Comparison of ENCODE assay signal across 9 mouse cellular contexts in genomic region chr9:73025818-73026636, GRCm38 (mm10). TPM values are rescaled to one million over a fixed set of nuclear protein-coding genes. Genes with fewer than 3 reads are reported as not detected.
DNase-seq lines count a peak whose midpoint lies in the region; ATAC-seq and TF ChIP-seq lines count a peak whose summit lies in the region.
"Had no signal": no experiment of that assay in that cellular context is flagged by ENCODE, and none has a peak within 500 bp of the region (broad histone marks: within the 10 kb centered on the region; RNA-seq: fewer than 3 reads in every experiment).

No protein-coding gene starts in this region.

- peak overlapping the region; percentile 25 for H3K4me2 ChIP-seq in forebrain, embryonic 16.5 days (ENCODE audit: low read length)
- peak overlapping the region; percentile 32 for H3K4me2 ChIP-seq in limb, embryonic 15.5 days

- peak; percentile 93 for ATAC-seq in forebrain, embryonic 16.5 days
- peak; percentile 32; the same call in 1 of the 2 replicates for ATAC-seq in limb, embryonic 15.5 days (ENCODE audit: insufficient number of reproducible peaks, low FRiP score, low TSS enrichment, low read depth)

- peaks cover 0 to 4% of the 10 kb centered on the region in 2 experiments; a peak in 1 of 4 replicates for H3K4me1 ChIP-seq in ES-E14 (ENCODE audit: control insufficient read depth in 2 of 2, insufficient read depth in 2 of 2, low read length in 2 of 2, poor library complexity in 1 of 2)
- H3K4me1 ChIP-seq in forebrain, embryonic 16.5 days (replicated peaks; ENCODE audit: control insufficient read depth, insufficient read depth, low read length), result peaks cover 9% of the 10 kb centered on the region
- peaks cover 7% of the 10 kb centered on the region; the same call in 1 of the 2 replicates for H3K4me1 ChIP-seq in limb, embryonic 15.5 days

- intact Hi-C loops in gastrocnemius, adult 2 months (cut with DNase I), result no loop called here

- H3K27ac ChIP-seq in gastrocnemius, adult 2 months, result no peak overlapping the region
- H3K27ac ChIP-seq in ES-E14 (ENCODE audit: insufficient read depth, low read depth, low read length, poor library complexity, severe bottlenecking), result peak overlapping the region; percentile 8; the same call in 1 of the 2 replicates
- H3K27ac ChIP-seq in forebrain, embryonic 16.5 days (ENCODE audit: low read length), result peak overlapping the region; percentile 49
- H3K27ac ChIP-seq in limb, embryonic 15.5 days, result no peak overlapping the region; the same call in 1 of the 2 replicates

- H3K9me3 ChIP-seq in ES-E14 (ENCODE audit: control insufficient read depth, insufficient read depth, low read depth, low read length), result no peaks in the 10 kb centered on the region
- H3K9me3 ChIP-seq in forebrain, embryonic 16.5 days (ENCODE audit: control insufficient read depth, low read length), result no peaks in the 10 kb centered on the region
- no peaks in the 10 kb centered on the region for H3K9me3 ChIP-seq in limb, embryonic 15.5 days

- peaks cover 6% of the 10 kb centered on the region; the same call in 1 of the 2 replicates for H3K36me3 ChIP-seq in ES-E14 (ENCODE audit: control insufficient read depth, insufficient read depth, low read length, poor library complexity, severe bottlenecking)
- peaks cover 9% of the 10 kb centered on the region for H3K36me3 ChIP-seq in forebrain, embryonic 16.5 days (ENCODE audit: control insufficient read depth, insufficient read depth)
- peaks cover 33% of the 10 kb centered on the region for H3K36me3 ChIP-seq in limb, embryonic 15.5 days

- H3K9ac ChIP-seq in ES-E14 (ENCODE audit: insufficient read depth, low read depth, low read length, poor library complexity, severe bottlenecking), result peak overlapping the region; percentile 67
- H3K9ac ChIP-seq in forebrain, embryonic 16.5 days (replicated peaks; ENCODE audit: low read depth, low read length), result 0 out of 2 replicates have a peak overlapping the region, but pooled peaks have one; percentile 3
- H3K9ac ChIP-seq in limb, embryonic 15.5 days, result no peak overlapping the region

- TF ChIP-seq CTCF in gastrocnemius, adult 2 months (IDR thresholded peaks at IDR 0.05), result no peak

- peak; percentile 36 for DNase-seq in gastrocnemius, adult 2 months
- no peak for DNase-seq in gastrocnemius, postnatal 25 days
- no peak for DNase-seq in ES-E14 (ENCODE audit: low read depth, low spot score)
- peak; percentile 54 for DNase-seq in testis, postnatal 10 days (ENCODE audit: low spot score)
- DNase-seq in adrenal gland, postnatal 10 days, result no peak
- DNase-seq in kidney, adult 18-20 months, result no peak

- H3K4me3 ChIP-seq in gastrocnemius, adult 2 months, result peak overlapping the region; percentile 23; the same call in 1 of the 2 replicates
- H3K4me3 ChIP-seq in ES-E14 (ENCODE audit: insufficient read depth in 1 of 2, low read depth in 1 of 2, low read length in 2 of 2, poor library complexity in 1 of 2, severe bottlenecking in 1 of 2), result peak overlapping the region; percentile 56 to 62
- peak overlapping the region; percentile 7; the same call in 1 of the 2 replicates for H3K4me3 ChIP-seq in forebrain, embryonic 16.5 days (replicated peaks; ENCODE audit: low read length)
- H3K4me3 ChIP-seq in limb, embryonic 15.5 days, result 0 out of 2 replicates have a peak overlapping the region, but pooled peaks have one; percentile 9

- 18% methylated on average over 16 of the region's 17 CpGs for WGBS in forebrain, embryonic 16.5 days
- WGBS in limb, embryonic 15.5 days, result 25% methylated on average over 17 of the region's 17 CpGs

- H3K27me3 ChIP-seq in forebrain, embryonic 16.5 days (replicated peaks; ENCODE audit: control insufficient read depth, insufficient read depth, low read length), result no peaks in the 10 kb centered on the region
- H3K27me3 ChIP-seq in limb, embryonic 15.5 days, result no peaks in the 10 kb centered on the region
- H3K27me3 ChIP-seq: CH12.LX had no signal

- in situ Hi-C loops in ES-E14 (cut with MboI; ENCODE audit: low sequenced_read_pairs in 2 of 2, unreplicated experiment in 2 of 2), result no loop called here

TF ChIP-seq in ES-E14, 5 proteins besides CTCF, POLR2A, EP300 and RAD21:
- TF ChIP-seq ZNF384 (IDR thresholded peaks at IDR 0.05; ENCODE audit: low read depth, low read length), result no peak
- TF ChIP-seq HCFC1 (IDR thresholded peaks at IDR 0.05; ENCODE audit: borderline replicate concordance, insufficient read depth, low read length), result no peak
- TF ChIP-seq MAFK (IDR thresholded peaks at IDR 0.05; ENCODE audit: insufficient read depth, low read depth, low read length), result no peak
- TF ChIP-seq CHD2 (IDR thresholded peaks at IDR 0.05; ENCODE audit: low read depth, low read length), result no peak
- TF ChIP-seq ZC3H11A (IDR thresholded peaks at IDR 0.05; ENCODE audit: borderline replicate concordance, low read depth, low read length), result no peak

RNA-seq across cellular contexts. Expression of gene Pigb, which starts 14.2 kb away (rescaled TPM):
- total RNA-seq in gastrocnemius, adult 2 months (2021), result 1 to 10 TPM; 3.4 to 4.1 TPM
- total RNA-seq in gastrocnemius, postnatal 25 days (2021), result 1 to 10 TPM; 3.7 to 3.9 TPM
- 14.9 and 18.0 TPM in 2 replicates for total RNA-seq in ES-E14 (2012; rRNA removed)
- 13.6 and 14.3 TPM in 2 replicates for polyA plus RNA-seq in forebrain, embryonic 16.5 days (2015; fragmentation: Nextera tagmentation; extraction: Ambion mirVana)
- 13.7 and 14.0 TPM in 2 replicates for polyA plus RNA-seq in limb, embryonic 15.5 days (2015; fragmentation: Nextera tagmentation; extraction: Ambion mirVana)
- 10 to 100 TPM in 1 of 2 experiments, 1 to 10 TPM in 1; 7.6 to 12.1 TPM for total RNA-seq in adrenal gland, postnatal 10 days (2021)

RNA-seq across cellular contexts. Expression of gene Rab27a, which starts 18.6 kb away (rescaled TPM):
- 1 to 10 TPM; 2.1 TPM for total RNA-seq in gastrocnemius, adult 2 months (2021)
- total RNA-seq in gastrocnemius, postnatal 25 days (2021), result 1 to 10 TPM; 1.9 to 2.5 TPM
- 4.6 and 7.5 TPM in 2 replicates for total RNA-seq in ES-E14 (2012; rRNA removed)
- 1.2 and 1.9 TPM in 2 replicates for polyA plus RNA-seq in forebrain, embryonic 16.5 days (2015; fragmentation: Nextera tagmentation; extraction: Ambion mirVana)
- polyA plus RNA-seq in limb, embryonic 15.5 days (2015; fragmentation: Nextera tagmentation; extraction: Ambion mirVana), result 6.5 and 7.1 TPM in 2 replicates
- total RNA-seq in adrenal gland, postnatal 10 days (2021), result 10 to 100 TPM; 21.9 to 27.0 TPM

RNA-seq across cellular contexts. Expression of gene Ccpg1, which starts 40.8 kb away (rescaled TPM):
- total RNA-seq in gastrocnemius, adult 2 months (2021), result 10 to 100 TPM; 76.1 to 95.7 TPM
- total RNA-seq in gastrocnemius, postnatal 25 days (2021), result 10 to 100 TPM; 53.9 to 59.0 TPM
- total RNA-seq in ES-E14 (2012; rRNA removed), result 31.3 and 45.2 TPM in 2 replicates
- polyA plus RNA-seq in forebrain, embryonic 16.5 days (2015; fragmentation: Nextera tagmentation; extraction: Ambion mirVana), result 56.7 and 58.2 TPM in 2 replicates
- 33.1 and 37.6 TPM in 2 replicates for polyA plus RNA-seq in limb, embryonic 15.5 days (2015; fragmentation: Nextera tagmentation; extraction: Ambion mirVana)
- 10 to 100 TPM; 71.0 to 73.8 TPM for total RNA-seq in adrenal gland, postnatal 10 days (2021)

RNA-seq across cellular contexts. Expression of gene Ccpg1os, which starts 40.8 kb away (rescaled TPM):
- total RNA-seq in gastrocnemius, adult 2 months (2021), result 10 to 100 TPM in 1 of 2 experiments, 1 to 10 TPM in 1; 8.8 to 11.8 TPM
- 1 to 10 TPM; 7.0 to 9.4 TPM for total RNA-seq in gastrocnemius, postnatal 25 days (2021)
- 5.1 and 7.1 TPM in 2 replicates for total RNA-seq in ES-E14 (2012; rRNA removed)
- polyA plus RNA-seq in forebrain, embryonic 16.5 days (2015; fragmentation: Nextera tagmentation; extraction: Ambion mirVana), result 19.1 and 22.4 TPM in 2 replicates
- 10.2 and 10.6 TPM in 2 replicates for polyA plus RNA-seq in limb, embryonic 15.5 days (2015; fragmentation: Nextera tagmentation; extraction: Ambion mirVana)
- 10 to 100 TPM; 11.3 to 12.4 TPM for total RNA-seq in adrenal gland, postnatal 10 days (2021)

Comparison
In these comparisons a context has a peak if more than half of its experiments do, and no peak if none do; other contexts are left out.
1. DNase-seq: peak in gastrocnemius, adult 2 months (single experiment) and testis, postnatal 10 days (single experiment); none in gastrocnemius, postnatal 25 days (single experiment), ES-E14 (single experiment), adrenal gland, postnatal 10 days (single experiment) and kidney, adult 18-20 months (single experiment).
2. H3K27ac ChIP-seq: peak in ES-E14 (single experiment) and forebrain, embryonic 16.5 days (single experiment); none in gastrocnemius, adult 2 months (single experiment) and limb, embryonic 15.5 days (single experiment).
3. H3K4me3 ChIP-seq: peak in every context shown above with its lines; median percentile 59 in ES-E14; 23 in gastrocnemius, adult 2 months; 9 in limb, embryonic 15.5 days; 7 in forebrain, embryonic 16.5 days.